Mouse (Mus musculus) activated CD4-positive, CD25-positive, alpha-beta regulatory T cell, adult 4 months (primary cell): Measurements from ENCODE around the gene Axdnd1. TPM values are rescaled to one million over a fixed set of nuclear protein-coding genes. Genes with fewer than 3 reads are reported as not detected.
"Not testable (repeated sequence)": the region's sequence is repeated elsewhere in the genome, so short reads cannot be mapped to it uniquely, and the experiment has no call there.

Experiments
- ATAC-seq: one replicate; pipeline ENCODE4 v1.8.0; 2017
- polyA plus RNA-seq, 2 experiments: library from polyadenylated mRNA; unstranded; fragments of 100-300 nt; shearing (Covaris generic); gene quantifications; one replicate each; pipeline ENCODE4 v1.2.1; 2017

The Axdnd1 gene
- polyA plus RNA-seq, 2 experiments from 2014 or later: not detected

DNA sequence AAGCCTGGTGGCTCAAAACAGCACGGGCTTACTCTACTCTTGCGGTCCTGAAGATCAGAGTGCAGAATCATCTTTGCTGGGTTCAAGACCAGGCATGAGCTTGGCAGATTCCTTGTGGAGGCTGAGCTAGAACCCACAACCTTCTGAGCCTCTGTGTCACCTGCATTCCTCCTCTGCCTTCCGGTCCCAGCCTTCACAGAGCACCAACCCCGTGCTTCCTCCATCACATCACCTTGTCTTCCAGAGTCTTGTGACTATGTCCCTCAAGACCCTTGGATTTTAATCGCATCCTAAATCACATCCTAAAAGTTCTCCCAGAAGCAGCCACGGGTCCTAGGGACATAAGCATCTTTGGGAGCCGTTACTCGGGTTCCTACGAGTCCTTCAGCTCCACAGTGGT is 97.8 kb downstream of the Axdnd1 start:
- ATAC-seq: no peak

- no peak for ATAC-seq
Measured at GRCm38 (mm10) chr1:156310630-156311029, 110.3 kb downstream of the Axdnd1 start, which contains the start of gene Nphs2. Gene Nphs2, plus strand, starts transcription at chr1:156310727.

- no peak for ATAC-seq
Measured at GRCm38 (mm10) chr1:156308595-156308994, 112.4 kb downstream of the Axdnd1 start.

DNA sequence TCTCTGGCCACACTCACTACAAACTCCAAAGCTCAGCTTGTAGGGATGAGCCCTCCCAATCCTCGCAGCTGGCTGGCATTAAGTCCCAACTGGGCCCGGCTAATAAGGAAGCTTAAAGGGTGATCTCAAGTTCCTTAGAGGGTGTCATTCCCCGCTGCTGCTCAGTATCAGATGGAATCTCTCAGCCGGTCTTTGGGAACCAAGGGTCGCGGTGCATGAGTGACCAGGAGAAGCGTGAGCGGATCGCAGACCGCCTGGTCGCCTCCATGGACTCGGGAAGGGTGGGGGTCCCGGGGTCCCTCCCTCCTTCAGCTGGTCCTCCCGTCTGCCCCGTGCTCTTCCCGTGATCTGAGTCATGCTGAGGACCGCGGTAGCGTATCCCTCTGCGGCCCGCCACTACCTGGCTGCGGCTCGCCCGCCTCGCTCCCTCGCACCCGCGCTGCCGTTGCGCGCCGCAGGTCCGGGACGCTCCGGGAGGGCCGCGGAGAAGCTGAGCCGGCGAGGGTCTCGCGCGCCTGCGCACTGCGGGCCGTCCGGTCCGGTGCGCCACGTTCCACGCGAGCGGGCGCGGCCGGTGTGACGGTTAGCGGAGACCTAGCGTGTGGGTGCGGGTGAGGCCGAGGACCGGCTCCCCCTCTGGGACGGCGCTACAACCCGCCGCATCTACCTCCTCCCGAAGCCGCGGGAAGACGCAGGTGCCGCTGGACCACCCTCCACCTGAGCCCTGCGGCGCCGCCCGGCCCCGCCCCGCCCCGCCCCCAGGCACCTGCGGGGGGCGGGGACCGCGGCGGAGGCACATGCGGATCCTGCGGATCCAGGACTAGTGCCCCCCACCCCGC is 117.8 kb downstream of the Axdnd1 start, which contains the start of gene Tdrd5:
Gene Tdrd5 (minus strand): TSS at position 754 of the 839 bp plus-strand sequence.
- ATAC-seq: no peak

DNA sequence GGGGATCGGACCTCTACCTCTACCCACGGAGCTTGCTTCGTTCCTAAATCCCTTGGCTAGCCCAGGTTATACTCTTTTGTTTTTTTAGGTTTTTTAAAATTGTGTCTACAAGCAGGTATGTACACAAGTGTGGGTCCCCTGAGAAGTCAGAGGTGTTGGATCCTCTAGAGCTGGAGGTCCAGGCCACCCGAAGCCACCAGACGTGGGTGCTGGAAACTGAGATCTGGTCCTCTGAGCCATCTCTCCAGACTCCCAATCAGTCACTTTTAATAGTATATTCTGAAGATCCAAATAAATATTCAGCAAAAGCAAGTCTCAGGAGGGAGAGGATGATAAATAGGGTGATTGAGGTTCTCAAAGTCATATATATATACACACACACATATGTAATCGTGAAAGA is 130.9 kb downstream of the Axdnd1 start:
- ATAC-seq: no peak

DNA sequence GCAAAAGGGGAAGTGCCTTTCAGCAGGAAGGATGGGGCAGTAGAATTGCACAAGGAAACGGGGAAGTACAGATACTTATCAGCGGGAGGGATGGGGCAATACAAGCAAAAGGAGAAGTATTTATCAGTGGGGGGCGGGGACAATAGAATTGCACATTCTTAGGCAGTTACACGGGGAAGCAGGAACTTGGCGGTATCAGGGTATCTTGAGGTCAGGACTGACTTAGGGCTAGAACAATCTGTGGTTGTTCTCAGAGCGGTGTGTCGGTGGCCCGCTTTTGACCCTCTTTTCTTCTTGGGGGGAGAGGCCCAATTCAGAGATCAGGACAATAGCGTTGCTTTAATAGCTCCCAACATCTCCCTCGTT is 131.8 kb downstream of the Axdnd1 start:
- not testable (repeated sequence) for ATAC-seq

DNA sequence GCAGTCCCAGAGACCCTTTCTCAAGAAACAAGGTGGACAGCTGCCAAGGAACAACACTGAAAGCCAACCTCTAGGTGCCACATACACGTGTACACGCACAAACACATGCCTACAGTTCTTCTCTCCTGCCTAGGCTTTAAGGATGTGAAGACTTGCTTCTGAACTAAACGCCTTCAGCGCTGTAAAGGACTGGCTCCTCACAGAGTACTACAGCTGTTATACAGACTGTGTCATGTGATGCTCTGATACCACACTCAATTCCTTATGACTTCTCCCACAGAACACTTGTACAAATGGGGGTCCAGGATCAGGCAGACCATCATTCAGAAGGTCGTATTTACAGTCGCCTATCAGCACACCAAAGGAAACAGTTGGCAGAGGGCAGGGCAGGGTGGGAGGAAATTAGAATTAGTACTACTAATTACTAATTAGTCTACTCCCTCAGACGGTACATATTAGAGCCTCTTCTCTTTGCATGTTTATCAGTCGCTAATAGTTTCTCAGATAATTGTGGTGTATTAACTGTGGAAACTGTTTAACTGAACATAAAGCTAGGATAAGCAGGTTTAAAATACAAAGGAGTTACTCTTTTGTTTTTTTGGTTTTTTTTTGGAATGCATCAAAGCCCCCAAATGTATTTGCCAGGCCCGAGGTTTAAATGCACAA is 132.3 kb downstream of the Axdnd1 start:
- no peak for ATAC-seq

DNA sequence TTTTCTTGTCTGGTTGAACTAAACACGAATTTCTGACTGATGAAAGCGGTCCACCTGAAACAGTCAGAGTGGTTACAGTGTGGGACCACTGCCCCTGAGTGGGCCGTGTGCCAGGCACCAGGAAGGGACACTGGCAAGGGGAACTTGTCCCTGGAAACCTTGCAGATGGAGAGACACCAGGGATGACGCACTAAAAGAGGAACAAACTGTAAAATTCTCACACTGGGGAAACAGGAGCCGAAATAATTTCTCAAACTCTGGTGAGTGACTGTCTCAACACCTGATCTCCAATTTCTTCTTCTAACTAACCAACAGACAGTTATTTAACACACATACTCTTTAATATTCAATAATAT is 135.4 kb downstream of the Axdnd1 start:
- ATAC-seq: no peak

DNA sequence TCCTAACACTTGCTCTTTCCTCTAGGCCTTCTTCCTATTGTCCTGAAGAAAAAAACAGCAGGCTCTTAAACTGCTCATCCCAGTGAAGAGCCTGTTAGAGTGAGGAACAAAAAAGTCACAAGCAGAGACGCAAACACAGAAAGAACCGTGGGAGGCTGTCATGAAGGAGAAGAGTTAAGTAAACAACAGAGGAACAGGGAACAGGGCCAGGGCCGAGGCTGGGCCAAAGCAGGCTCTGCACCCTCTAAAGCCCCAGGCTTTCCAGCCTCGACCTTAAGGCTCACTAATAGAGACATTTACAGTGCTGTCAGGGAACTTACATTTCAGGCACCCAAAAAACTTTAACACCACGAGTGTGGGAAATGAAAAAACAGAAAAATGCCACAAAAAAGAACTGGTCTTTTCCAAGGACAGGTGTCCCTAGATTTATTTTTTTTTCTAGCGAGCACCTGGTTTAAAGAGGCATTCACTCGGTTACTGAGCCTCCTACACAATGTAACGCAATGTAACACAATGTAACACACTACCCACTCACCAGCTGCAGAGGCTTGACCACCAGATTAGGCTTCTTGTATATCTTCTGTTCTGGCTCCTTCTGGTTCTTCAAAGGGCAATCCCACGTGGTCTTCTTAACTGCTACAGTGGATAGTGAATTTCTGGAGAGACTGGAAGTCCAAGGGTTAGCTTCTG is 136.0 kb downstream of the Axdnd1 start:
- no peak for ATAC-seq

DNA sequence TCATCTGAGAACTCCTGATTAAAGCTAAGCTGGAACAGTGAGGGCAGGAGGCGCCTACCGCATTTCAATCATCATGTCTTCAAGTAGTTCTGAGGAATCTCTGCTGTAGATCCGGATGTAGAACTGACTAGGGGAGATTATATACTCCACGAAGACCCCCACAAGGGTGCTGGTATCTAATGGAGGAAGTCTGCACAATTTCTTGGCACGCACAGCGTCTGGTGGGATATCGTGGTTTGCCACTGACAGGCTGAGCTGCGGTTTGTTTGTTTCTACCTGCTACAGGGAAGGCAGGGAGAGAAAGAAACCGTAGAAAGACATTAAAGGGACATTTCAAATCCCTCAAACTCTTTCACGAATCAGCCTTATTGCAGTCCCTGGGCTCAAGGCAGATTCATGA is 136.8 kb downstream of the Axdnd1 start:
- ATAC-seq: no peak

DNA sequence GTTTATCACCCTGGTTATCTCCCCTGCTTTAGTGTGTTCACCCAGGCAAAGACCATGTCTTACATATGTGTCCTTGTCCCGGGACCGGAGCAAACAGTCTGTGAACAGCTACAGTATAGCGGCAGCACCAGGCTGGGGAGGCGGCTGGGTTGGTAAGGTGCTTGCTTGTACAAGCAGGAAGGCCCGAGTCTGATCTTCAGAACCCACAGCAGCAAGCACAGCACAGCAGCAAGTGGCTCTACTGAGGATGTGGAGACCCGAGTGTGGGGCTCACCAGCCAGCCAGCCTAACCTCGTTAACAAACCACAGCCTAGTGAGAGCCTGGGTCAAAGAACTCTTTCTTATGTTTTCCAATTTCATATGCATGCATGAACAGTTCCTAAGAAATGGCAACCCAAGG is 140.8 kb downstream of the Axdnd1 start:
- ATAC-seq: no peak

GRCm38 (mm10) chr1:156273647-156274046 is 147.3 kb downstream of the Axdnd1 start:
- no peak for ATAC-seq

Other genes with a start within 250 kb of the Axdnd1 start
- not detected for gene Fam163a, start 216.1 kb downstream of the Axdnd1 start, polyA plus RNA-seq
- not detected for gene Tdrd5, start 117.5 kb downstream of the Axdnd1 start, polyA plus RNA-seq
- gene Nphs2, start 110.4 kb downstream of the Axdnd1 start, polyA plus RNA-seq: not detected
- 1,000 to 10,000 TPM; 2,495 to 3,349 TPM for gene Gm2000, start 55.1 kb downstream of the Axdnd1 start, polyA plus RNA-seq
- gene Soat1, start 53.2 kb upstream of the Axdnd1 start, polyA plus RNA-seq: 10 to 100 TPM; 44.4 to 50.5 TPM
- gene Gm10031, start 102.9 kb upstream of the Axdnd1 start, polyA plus RNA-seq: 1 to 10 TPM; 2.4 to 5.2 TPM
- 1 to 10 TPM; 3.3 TPM for gene Abl2, start 137.6 kb upstream of the Axdnd1 start, polyA plus RNA-seq